Mouse (Mus musculus) cerebellum, adult 11 months (tissue): ENCODE measurements at regions not wholly inside any gene's neighbourhood (a gene's known extent, or its start where the extent isn't known, plus 50 kb on each side); places are given as distances from the start of the nearest gene placed in this dataset.
A peak's percentile ranks its signal among the peaks of the same experiment; 100 is the strongest.

Experiments used
- DNase-seq: peaks from one replicate; pipeline ENCODE4 v3.0.0; 2022

- DNase-seq: peak; percentile 6
These were observed 1585.4 kb upstream of the Igfbp7 start for GRCm38 (mm10) chr5:78993258-78993657.

- no peak for DNase-seq
These were observed 1581.9 kb upstream of the Igfbp7 start for GRCm38 (mm10) chr5:78989714-78990113.

DNA sequence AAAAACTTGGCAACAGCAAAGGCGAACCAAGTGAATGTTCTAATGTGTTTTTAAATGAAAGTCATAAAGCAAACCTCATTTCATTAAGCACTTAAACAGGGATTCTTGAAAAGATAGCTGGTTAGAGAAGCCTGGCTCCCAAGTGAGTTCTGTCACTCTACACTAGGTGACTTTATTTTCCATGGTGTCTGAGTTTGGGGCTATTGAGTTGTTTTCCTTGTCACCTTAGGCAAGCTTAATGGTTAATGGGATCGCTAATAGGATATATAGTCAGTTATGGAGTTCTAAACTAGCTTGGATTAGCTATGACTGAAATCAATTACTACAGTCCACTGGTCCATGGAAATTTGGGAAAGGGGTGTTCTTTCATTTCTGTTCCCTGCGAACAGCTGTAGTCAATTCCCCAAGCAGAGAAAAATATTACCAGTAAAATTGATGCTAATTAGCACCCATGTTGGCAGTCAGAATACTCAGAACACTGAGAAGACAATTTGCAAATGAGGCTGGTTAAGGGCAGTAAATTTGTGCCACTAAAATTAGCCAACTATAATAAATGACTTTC lies 1568.7 kb upstream of the Igfbp7 start:
- DNase-seq: no peak

- no peak for DNase-seq
These were observed 1537.9 kb upstream of the Igfbp7 start for GRCm38 (mm10) chr5:78945702-78946101.

GRCm38 (mm10) chr5:78921860-78922610 lies 1514.2 kb upstream of the Igfbp7 start:
- no peak for DNase-seq

DNA sequence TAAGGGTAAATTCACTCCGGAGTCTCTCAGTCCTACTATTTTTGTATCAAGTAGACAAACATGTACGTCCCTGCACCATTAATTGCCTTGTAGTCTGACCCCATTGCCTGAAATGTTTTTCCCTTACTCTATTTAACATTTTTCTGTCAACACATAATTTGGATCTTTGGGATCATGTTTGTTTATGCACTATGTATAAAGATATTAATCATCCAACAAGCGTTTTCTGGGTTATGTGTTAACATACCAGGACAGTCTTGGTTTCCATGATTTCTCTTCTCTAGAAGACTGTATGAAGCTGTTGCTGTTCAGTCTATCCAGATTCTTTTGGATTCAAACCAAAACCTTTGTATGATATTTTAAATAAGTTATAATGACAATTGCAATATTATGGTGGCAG lies 1492.3 kb upstream of the Igfbp7 start:
- no peak for DNase-seq

- peak; percentile 5 for DNase-seq
These were observed 1470.9 kb upstream of the Igfbp7 start for GRCm38 (mm10) chr5:78878775-78879174.

- DNase-seq: no peak
These were observed 1437.3 kb upstream of the Igfbp7 start for GRCm38 (mm10) chr5:78845126-78845525.

DNA sequence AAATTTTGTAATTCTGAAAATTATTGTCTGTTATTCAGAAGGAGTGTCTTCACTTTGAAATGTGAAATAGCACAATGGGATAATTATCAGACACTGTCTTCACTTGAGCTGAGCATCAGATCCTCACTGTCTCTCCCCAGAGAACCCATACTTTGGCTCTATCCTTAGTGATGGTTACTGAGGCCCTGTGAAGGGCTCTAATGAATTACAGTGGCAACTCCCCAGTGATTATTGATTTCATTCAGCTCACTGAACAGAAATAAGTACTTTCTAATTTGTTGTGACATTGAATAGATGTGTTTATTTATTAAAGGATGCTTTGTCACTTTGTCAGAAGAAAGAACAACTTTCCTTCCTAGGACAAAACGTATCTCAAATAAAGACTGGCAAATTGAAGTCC lies 1389.5 kb upstream of the Igfbp7 start:
- DNase-seq: no peak
